Mouse (Mus musculus): ENCODE measurements around the gene Zswim8. TPM values are rescaled to one million over a fixed set of nuclear protein-coding genes. Genes with fewer than 3 reads are reported as not detected.

Zswim8 gene
- polyA plus RNA-seq, 1 experiment = 35.2 TPM

DNA sequence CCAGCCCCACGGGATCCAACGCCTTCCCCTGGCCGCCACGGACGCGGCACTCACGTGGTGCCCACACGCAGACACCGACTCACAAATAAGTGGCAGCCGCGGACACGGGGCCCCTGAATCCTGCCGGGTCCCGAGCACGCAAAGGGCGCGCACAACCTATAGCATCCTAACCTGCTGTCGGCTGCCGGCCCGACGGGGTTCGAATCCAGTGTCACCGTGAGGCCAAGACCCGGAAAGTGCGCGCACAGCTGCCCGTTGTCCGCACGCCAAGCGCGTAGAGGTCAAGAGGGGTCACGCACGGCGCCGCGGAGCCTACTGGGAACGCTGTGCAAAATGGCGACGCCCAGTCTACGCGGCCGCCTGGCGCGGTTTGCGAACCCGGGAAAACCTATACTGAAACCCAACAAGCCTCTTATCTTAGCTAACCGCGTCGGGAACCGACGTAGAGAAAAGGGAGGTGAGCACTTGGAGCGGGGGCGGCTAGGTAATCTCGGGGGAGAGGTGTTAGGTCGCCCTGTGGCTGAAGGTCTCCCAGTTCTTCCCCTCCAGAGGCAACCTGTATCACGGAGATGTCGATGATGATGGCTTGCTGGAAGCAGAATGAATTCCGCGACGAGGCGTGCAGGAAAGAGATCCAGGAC is 4.5 kb upstream of the Zswim8 start, which contains the start of gene Chchd1:
Gene Chchd1 (plus strand): TSS at position 266 of the 641 bp plus-strand sequence.
- no peak for TF ChIP-seq GATA1 (IDR thresholded peaks at IDR 0.05; ENCODE audit: low read length)

DNA sequence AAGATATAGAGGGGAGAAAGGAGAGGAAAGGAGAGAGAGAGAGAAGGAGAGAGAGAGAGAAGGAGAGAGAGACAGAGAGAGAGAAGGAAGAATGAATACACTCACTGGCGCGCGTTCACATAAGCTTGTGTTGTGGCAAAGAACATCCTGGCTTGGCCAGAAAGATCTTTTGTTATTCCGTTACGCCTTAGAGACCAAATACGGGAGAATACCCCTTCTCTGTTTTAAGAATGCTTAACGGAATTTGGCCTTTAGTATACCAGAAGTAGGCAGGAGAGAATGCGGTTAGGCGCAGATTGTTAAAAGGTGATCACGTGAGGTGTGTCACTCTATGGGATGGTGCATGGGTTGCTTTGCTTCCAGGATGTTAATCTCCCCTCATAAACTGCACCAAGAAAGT is 887 bp downstream of the Zswim8 start:
- no peak for TF ChIP-seq GATA1 (IDR thresholded peaks at IDR 0.05; ENCODE audit: low read length)

DNA sequence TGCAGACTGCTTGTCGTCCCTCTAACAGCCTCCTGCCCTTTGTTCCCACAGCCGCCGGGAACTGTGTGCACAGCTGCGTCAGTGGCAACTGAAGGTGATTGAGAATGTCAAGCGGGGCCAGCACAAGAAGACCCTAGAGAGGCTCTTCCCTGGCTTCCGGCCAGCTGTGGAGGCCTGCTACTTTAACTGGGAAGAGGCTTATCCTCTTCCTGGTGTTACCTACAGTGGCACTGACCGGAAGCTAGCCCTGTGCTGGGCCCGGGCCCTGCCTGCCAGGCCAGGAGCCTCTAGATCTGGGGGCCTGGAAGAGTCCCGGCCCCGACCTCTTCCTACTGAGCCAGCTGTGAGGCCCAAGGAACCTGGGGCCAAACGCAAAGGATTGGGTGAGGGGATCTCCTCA is 6.5 kb downstream of the Zswim8 start:
- no peak for TF ChIP-seq GATA1 (IDR thresholded peaks at IDR 0.05; ENCODE audit: low read length)

DNA sequence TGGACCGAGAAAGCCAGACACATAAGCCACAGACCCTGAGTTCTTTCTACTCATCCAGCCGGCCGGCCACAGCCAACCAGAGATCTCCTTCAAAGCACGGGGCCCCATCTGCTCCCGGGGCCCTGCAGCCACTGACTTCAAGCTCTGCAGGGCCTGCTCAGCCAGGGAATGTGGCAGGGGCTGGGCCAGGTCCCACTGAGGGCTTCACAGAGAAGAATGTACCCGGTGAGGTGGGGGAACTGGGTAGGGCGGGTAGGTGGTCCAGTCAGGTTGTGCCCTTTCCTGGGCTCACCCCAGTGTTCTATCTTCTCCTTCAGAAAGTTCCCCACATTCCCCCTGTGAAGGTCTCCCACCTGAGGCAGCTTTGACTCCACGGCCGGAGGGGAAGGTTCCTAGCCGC is 11.1 kb downstream of the Zswim8 start:
- no peak for TF ChIP-seq GATA1 (IDR thresholded peaks at IDR 0.05; ENCODE audit: low read length)

DNA sequence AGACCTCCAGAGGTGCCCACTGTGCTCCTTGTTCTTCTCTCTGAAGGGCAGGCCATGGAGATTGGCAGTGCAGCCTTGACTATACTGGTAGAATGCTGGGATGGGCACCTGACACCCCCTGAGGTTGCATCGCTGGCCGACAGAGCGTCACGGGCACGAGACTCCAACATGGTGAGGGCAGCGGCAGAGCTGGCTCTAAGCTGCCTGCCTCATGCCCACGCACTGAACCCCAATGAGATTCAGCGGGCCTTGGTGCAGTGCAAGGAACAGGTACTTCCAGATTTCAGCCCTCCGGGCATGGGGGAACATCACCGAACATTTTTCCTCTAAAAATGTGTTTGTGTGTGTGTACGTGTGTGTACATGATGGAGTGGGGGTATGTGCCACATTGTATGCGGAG is 12.4 kb downstream of the Zswim8 start:
- TF ChIP-seq GATA1 (IDR thresholded peaks at IDR 0.05; ENCODE audit: low read length) = no peak

DNA sequence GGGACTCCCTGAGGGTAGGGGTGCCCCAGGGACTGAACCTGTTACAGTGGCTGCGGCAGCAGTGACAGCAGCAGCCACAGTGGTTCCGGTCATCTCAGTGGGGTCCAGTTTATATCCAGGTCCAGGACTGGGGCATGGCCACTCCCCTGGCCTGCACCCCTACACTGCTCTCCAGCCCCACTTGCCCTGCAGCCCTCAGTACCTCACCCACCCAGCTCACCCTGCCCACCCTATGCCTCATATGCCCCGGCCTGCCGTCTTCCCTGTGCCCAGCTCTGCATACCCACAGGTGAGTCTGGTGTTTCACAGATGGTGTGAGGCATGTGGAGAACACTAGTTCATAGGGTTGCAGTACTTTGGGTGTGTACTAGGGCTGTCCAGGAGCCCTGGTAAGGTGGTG is 14.0 kb downstream of the Zswim8 start:
- no peak for TF ChIP-seq GATA1 (IDR thresholded peaks at IDR 0.05; ENCODE audit: low read length)

DNA sequence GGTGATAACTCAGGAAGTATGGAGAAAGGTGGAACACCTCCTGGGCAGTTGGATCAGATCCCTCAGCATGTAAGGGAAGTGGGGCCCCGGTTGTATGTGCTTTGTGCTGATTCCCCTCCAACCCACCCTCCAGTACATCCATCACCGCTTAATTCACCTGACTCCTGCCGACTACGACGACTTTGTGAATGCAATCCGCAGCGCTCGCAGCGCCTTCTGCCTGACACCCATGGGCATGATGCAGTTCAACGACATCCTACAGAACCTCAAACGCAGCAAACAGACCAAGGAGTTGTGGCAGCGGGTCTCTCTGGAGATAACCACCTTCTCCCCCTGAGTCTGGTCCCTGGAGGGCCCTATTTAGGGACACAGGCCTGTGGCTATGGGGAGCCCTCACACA is 15.7 kb downstream of the Zswim8 start:
- TF ChIP-seq GATA1 (IDR thresholded peaks at IDR 0.05; ENCODE audit: low read length) = no peak

DNA sequence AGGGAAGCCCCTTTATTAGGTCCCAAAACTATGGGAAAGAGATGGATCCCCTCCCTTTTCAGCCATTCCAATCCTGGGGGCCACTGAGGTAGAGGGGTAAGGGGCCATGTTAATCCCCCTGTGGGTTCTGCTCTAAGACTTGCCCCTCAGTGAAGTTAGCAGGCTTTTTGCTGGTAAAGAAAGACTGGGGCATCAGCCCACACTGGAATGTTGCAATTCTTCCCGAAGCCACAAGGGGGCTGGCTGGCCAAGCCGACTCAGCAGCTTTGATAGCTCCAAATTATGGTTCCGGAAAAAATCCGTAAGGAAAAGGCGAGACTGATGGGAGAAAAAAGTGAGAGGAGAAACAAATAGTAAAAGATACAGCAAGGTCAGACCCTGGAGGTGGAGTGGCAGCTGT is 16.7 kb downstream of the Zswim8 start:
- no peak for TF ChIP-seq GATA1 (IDR thresholded peaks at IDR 0.05; ENCODE audit: low read length)

DNA sequence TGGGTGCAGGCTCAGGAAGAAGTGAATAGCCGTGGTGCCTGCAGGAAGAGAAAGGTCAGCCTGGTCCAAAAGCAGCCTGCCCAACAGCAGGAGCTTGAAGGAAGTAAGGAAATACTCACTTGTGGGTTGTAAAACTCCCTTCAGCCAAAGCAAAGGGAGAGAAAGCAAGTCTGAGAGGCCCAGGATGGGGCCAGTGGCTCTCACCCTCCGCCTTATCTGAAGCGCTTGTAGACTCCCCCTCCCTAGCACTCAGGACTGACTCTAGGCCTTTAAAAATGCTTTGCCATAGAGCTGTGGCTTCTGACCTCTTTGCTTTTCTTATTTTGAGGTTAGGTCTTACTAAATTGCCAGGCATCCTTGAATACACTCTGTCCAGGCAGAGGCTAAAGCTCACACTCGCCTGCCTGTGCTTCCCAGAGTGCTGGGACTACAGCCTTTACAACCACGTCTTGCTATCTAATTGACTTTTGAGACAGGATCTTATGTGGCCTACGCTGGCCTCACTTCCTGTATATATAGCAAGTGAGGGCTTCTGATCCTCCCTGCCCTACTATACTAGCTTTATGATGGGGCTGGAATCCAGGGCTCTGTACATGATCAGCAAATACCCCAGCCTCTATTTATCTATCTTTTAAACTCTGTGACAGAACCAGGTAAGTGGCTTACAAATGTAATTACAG is 18.4 kb downstream of the Zswim8 start:
- TF ChIP-seq GATA1 (IDR thresholded peaks at IDR 0.05; ENCODE audit: low read length) = no peak

DNA sequence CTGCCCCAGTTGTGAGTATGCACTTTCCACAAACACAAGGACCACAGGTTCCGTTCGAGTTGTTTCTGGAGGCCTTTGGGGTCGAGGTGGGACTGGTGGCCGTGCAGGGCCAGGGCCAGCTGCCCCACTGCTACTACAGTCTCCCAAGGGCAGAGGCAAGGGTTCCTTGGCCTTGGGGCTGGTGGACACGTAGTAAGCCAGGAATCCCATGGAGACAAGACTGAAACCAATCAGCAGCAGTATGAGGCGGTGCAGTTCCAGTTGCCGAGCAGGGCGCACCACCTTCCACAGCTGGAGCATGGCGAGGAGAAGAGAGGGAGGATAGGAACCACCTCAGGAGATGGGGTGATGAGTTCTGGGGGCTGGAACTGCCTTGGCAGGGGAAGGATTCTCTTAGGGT is 22.5 kb downstream of the Zswim8 start:
- no peak for TF ChIP-seq GATA1 (IDR thresholded peaks at IDR 0.05; ENCODE audit: low read length)

DNA sequence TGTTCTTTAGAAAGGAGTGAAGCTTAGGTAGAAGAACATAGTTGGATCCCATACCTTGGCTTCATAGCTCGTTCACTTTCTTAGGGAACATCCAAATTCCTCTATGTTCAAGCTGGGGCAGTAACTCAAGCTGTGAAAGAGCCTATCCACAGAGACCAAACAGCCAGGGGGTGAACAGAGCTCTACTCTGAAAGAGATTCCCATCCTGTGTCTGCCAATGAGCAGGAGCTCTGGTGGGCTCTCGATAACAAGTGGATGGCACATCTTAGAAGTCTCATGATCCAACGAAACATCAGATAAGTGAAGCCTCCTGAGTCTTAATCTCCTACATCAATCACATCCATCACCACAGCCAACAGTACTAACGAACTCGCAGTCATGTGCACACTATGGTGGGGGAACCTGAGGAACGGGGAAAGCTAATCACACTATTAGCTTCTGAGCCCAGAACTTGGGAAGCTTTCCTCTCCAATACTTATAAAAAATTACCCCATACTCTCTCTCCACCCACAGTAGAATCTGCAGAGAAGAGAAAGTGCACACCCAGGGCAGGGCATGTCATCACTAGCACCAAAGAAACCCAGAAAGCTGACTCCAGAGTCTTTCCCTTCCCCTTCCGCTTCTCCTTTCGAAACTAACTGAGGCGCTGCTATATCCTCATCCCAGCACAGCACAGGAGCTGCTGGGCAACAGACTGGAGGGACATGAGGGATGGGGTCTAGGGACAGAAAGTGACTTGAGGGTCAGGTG is 23.7 kb downstream of the Zswim8 start:
- peak; percentile 36 for TF ChIP-seq GATA1 (IDR thresholded peaks at IDR 0.05; ENCODE audit: low read length)

DNA sequence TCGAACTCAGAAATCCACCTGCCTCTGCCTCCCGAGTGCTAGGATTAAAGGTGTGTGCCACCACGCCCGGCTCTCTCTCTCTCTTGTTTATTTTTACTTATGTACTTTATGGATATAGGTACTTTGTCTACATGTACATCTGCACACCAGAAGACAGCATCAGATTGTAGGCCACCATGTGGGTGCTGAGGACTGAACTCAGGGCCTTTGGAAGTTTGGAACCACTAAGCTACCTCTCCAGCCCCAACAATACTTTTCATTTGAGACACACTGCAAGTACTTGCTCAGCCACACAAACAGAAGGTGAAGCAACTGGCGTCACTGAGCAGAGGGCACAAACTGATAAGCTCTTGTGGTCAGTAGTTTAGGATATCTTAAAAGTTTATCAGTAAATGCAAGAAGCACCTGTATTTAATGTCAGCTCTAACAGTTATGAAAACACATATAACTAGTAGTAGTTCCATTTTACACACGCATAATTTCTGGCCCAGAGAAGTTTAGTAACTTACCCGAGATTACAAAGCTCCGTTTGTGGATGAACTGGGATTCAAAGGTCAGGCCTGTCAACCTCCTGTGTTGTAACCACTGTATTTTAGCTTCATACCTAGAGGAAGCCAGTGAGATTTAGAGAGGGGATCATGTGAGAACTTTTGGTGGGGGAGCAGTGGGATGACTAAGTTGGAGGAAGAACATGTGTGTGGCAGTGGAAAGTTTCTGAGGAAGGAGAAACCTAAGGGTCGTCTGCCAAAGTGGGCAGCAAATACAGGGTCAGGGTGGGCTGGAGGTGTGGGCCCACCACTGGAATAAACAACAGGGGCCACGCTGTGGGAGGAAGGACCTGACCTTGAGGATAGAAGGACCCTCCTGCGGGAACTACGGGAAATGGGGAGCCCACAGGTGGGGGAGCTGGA is 25.9 kb downstream of the Zswim8 start:
- TF ChIP-seq GATA1 (IDR thresholded peaks at IDR 0.05; ENCODE audit: low read length) = peak; percentile 91

DNA sequence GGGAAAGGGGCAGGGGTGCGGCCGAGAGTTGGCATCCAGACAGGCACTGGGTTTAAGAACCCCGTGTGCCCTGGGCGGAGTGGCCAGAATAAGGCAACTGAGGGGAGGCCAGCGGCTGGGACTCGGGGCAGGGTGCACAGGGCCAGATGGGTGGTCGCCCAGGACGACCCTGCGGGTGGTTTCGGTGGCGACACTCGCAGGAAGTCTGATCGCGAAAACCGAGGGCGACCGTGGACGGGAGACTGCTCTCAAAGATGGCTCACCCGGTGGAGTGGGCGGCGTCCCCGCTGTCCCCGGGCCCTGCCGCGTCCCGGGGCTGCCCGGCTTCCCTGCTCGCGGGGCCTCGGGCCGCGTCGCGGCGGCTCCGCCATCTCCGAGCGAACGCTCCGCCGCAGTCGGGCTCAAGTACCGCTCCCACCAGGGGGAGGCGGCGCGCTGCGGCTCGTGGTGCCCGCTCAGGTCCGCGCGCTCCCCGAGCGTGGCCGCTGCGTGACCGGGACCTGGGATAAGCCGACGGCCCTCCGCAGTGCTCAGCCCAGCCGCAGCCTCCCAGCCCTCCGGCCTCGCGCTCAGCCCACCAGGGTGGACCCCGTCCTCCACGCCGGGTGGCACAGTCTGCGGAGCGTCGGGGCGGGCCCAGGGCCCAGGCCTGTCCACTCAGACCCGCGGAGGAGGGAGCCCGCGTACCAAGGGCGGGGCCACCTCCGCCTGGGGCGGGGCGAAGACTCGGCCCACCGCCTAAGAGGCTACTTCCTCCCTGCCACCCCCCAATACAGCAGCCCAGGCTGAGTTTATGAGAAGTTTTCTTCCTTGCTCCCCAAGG is 26.8 kb downstream of the Zswim8 start, which contains the start of gene Ndst2:
Gene Ndst2 (minus strand): TSS at position 611 of the 823 bp plus-strand sequence.
- TF ChIP-seq GATA1 (IDR thresholded peaks at IDR 0.05; ENCODE audit: low read length) = no peak

DNA sequence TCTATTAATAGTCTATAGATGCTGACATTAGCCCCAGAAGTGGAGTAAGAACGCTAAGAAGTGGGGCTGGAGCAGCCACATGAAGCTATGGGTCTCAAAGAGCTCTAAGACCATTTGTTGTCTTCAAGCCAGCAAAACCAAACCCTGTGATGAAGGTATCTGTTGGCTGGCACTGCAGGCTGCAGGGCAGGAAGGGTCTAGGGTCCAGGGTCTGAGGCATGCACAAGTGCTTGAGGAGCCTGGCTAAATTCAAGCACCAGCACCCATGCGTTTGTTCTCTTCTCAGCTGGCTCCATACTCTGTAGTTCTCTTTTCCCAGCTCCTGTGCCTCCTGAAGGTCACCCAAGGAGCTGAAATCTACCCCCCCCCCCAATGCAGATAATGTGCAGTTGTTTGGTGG is 27.7 kb downstream of the Zswim8 start:
- no peak for TF ChIP-seq GATA1 (IDR thresholded peaks at IDR 0.05; ENCODE audit: low read length)

Measured in G1E-ER4 (cell line).